Mouse (Mus musculus): Measurements from ENCODE around the gene Polr2g.

- TF ChIP-seq MYOD1 (IDR thresholded peaks at IDR 0.05; ENCODE audit: control insufficient read depth, insufficient read length, low read depth) = no peak
- no peak for TF ChIP-seq CTCF (IDR thresholded peaks at IDR 0.05; ENCODE audit: control insufficient read depth, insufficient read depth, insufficient read length)
- TF ChIP-seq MYOG (IDR thresholded peaks at IDR 0.05; ENCODE audit: control insufficient read depth, extremely low read depth, insufficient read length) = no peak
- no peak for TF ChIP-seq USF1 (IDR thresholded peaks at IDR 0.05; ENCODE audit: low read depth)
- TF ChIP-seq FOSL1 (IDR thresholded peaks at IDR 0.05; ENCODE audit: insufficient read depth, low read length, poor library complexity, severe bottlenecking) = no peak
- no peak for TF ChIP-seq MAX (IDR thresholded peaks at IDR 0.05)
- no peak for TF ChIP-seq CEBPB (IDR thresholded peaks at IDR 0.05; ENCODE audit: low read depth)
Observed at GRCm38 (mm10) chr19:8830664-8831063, 32.3 kb upstream of the Polr2g start.

Data from C2C12 (cell line).